8 mouse cellular contexts compared by ENCODE assay signal in genomic region chr2:117249255-117250000, GRCm38 (mm10). TPM values are rescaled to one million over a fixed set of nuclear protein-coding genes. Genes with fewer than 3 reads are reported as not detected.
DNase-seq lines count a peak whose midpoint lies in the region; ATAC-seq and TF ChIP-seq lines count a peak whose summit lies in the region.

Gene Fam98b, plus strand, starts transcription at chr2:117249739.

- H3K9ac ChIP-seq in embryonic facial prominence, embryonic 14.5 days (ENCODE audit: low read depth, low read length): peak within 1 kb of the TSS; percentile 93
- peak within 1 kb of the TSS; percentile 89 for H3K9ac ChIP-seq in heart, adult 2 months (ENCODE audit: low read depth, low read length)
- peak within 1 kb of the TSS; percentile 94 for H3K9ac ChIP-seq in limb, embryonic 13.5 days
- peak within 1 kb of the TSS; percentile 83 for H3K9ac ChIP-seq in midbrain, embryonic 16.5 days (ENCODE audit: low read depth, low read length)

- peaks cover 7% of the 10 kb centered on the region for H3K79me2 ChIP-seq in heart, adult 2 months (replicated peaks; ENCODE audit: control insufficient read depth, insufficient read depth, low read length)

- intact Hi-C loops in heart, adult 2 months (cut with DNase I): no loop called here

- DNase-seq in 3T3-L1 (ENCODE audit: low read depth, low spot score): peak; percentile 96
- DNase-seq in adrenal gland, postnatal 4 days (ENCODE audit: low spot score in 2 of 2): peak; percentile 74 to 83
- DNase-seq in embryonic facial prominence, embryonic 14.5 days (ENCODE audit: low spot score): peak; percentile 94
- DNase-seq in heart, adult 2 months: peak; percentile 89 to 91
- DNase-seq in kidney, adult 8-10 months: peak; percentile 79 to 92
- DNase-seq in spleen, postnatal 10 days (ENCODE audit: low spot score in 2 of 2): peak; percentile 81 to 87

- no peaks in the 10 kb centered on the region for H3K36me3 ChIP-seq in embryonic facial prominence, embryonic 14.5 days (ENCODE audit: control insufficient read depth, insufficient read depth, low read length)
- no peaks in the 10 kb centered on the region; the same call in 1 of the 2 replicates for H3K36me3 ChIP-seq in heart, adult 2 months (ENCODE audit: control insufficient read depth, insufficient read depth, low read length)
- no peaks in the 10 kb centered on the region for H3K36me3 ChIP-seq in limb, embryonic 13.5 days
- H3K36me3 ChIP-seq in midbrain, embryonic 16.5 days (ENCODE audit: control insufficient read depth, insufficient read depth, low read length): no peaks in the 10 kb centered on the region

- peak; percentile 74 for TF ChIP-seq CTCF in heart, adult 2 months (IDR thresholded peaks at IDR 0.05)

- H3K4me3 ChIP-seq in embryonic facial prominence, embryonic 14.5 days (ENCODE audit: low read depth, low read length): peak within 1 kb of the TSS; percentile 91
- peak within 1 kb of the TSS; percentile 81 for H3K4me3 ChIP-seq in heart, adult 2 months
- peak within 1 kb of the TSS; percentile 89 for H3K4me3 ChIP-seq in limb, embryonic 13.5 days
- H3K4me3 ChIP-seq in midbrain, embryonic 16.5 days (ENCODE audit: low read depth, low read length): peak within 1 kb of the TSS; percentile 74

- H3K4me1 ChIP-seq in embryonic facial prominence, embryonic 14.5 days (ENCODE audit: control insufficient read depth, insufficient read depth, low read length): peaks cover 8% of the 10 kb centered on the region
- peaks cover 3% of the 10 kb centered on the region for H3K4me1 ChIP-seq in heart, adult 2 months (ENCODE audit: control insufficient read depth, insufficient read depth, low read length)
- peaks cover 14% of the 10 kb centered on the region for H3K4me1 ChIP-seq in limb, embryonic 13.5 days
- H3K4me1 ChIP-seq in midbrain, embryonic 16.5 days (ENCODE audit: control insufficient read depth, insufficient read depth, low read length): peaks cover 21% of the 10 kb centered on the region

- peak within 1 kb of the TSS; percentile 88 for H3K4me2 ChIP-seq in embryonic facial prominence, embryonic 14.5 days (ENCODE audit: low read depth, low read length)
- H3K4me2 ChIP-seq in limb, embryonic 13.5 days (replicated peaks): peak within 1 kb of the TSS; percentile 89
- H3K4me2 ChIP-seq in midbrain, embryonic 16.5 days (ENCODE audit: low read length): peak within 1 kb of the TSS; percentile 91

- no peak for TF ChIP-seq EP300 in heart, adult 2 months (IDR thresholded peaks at IDR 0.05; ENCODE audit: insufficient read depth, low read depth, low read length)

- no peaks in the 10 kb centered on the region for H3K27me3 ChIP-seq in embryonic facial prominence, embryonic 14.5 days (replicated peaks; ENCODE audit: control insufficient read depth, insufficient read depth, low read length)
- H3K27me3 ChIP-seq in heart, adult 2 months (ENCODE audit: control insufficient read depth, insufficient read depth, low read length): no peaks in the 10 kb centered on the region
- no peaks in the 10 kb centered on the region for H3K27me3 ChIP-seq in limb, embryonic 13.5 days
- no peaks in the 10 kb centered on the region for H3K27me3 ChIP-seq in midbrain, embryonic 16.5 days (ENCODE audit: control insufficient read depth, insufficient read depth, low read depth, low read length)

- ATAC-seq in embryonic facial prominence, embryonic 14.5 days (ENCODE audit: low read depth): peak; percentile 97
- ATAC-seq in limb, embryonic 13.5 days (ENCODE audit: low FRiP score, low read depth): peak; percentile 95
- peak; percentile 98 for ATAC-seq in midbrain, embryonic 16.5 days

- 0% methylated on average over 18 of the region's 33 CpGs for WGBS in embryonic facial prominence, embryonic 14.5 days
- under 1% methylated on average over 31 of the region's 33 CpGs for WGBS in heart, adult 2 months
- WGBS in limb, embryonic 13.5 days: under 1% methylated on average over 33 of the region's 33 CpGs
- WGBS in midbrain, embryonic 16.5 days: under 1% methylated on average over 33 of the region's 33 CpGs

- no peaks in the 10 kb centered on the region for H3K9me3 ChIP-seq in embryonic facial prominence, embryonic 14.5 days (ENCODE audit: control insufficient read depth, low read length)
- no peaks in the 10 kb centered on the region for H3K9me3 ChIP-seq in limb, embryonic 13.5 days
- no peaks in the 10 kb centered on the region for H3K9me3 ChIP-seq in midbrain, embryonic 16.5 days (replicated peaks; ENCODE audit: control insufficient read depth, low read length, poor library complexity, severe bottlenecking)

- TF ChIP-seq POLR2A in heart, adult 2 months (IDR thresholded peaks at IDR 0.05; ENCODE audit: insufficient read depth, low read depth, low read length): peak; percentile 64; the same call in 1 of the 2 replicates

- peak within 1 kb of the TSS; percentile 90 for H3K27ac ChIP-seq in embryonic facial prominence, embryonic 14.5 days (replicated peaks; ENCODE audit: low read depth, low read length)
- peak within 1 kb of the TSS; percentile 90 for H3K27ac ChIP-seq in heart, adult 2 months
- H3K27ac ChIP-seq in limb, embryonic 13.5 days: peak within 1 kb of the TSS; percentile 87
- H3K27ac ChIP-seq in midbrain, embryonic 16.5 days (ENCODE audit: low read length): peak within 1 kb of the TSS; percentile 89

RNA-seq across cellular contexts. Expression of gene Fam98b, which starts in this region (rescaled TPM):
- 10 to 100 TPM; 43.9 to 48.5 TPM for total RNA-seq in adrenal gland, postnatal 4 days (2021)
- 9.9 and 10.0 TPM in 2 replicates for polyA plus RNA-seq in embryonic facial prominence, embryonic 14.5 days (2014; fragmentation: Nextera tagmentation; extraction: Ambion mirVana)
- 10 to 100 TPM; 21.5 to 22.2 TPM for total RNA-seq in heart, adult 2 months (2021)
- polyA plus RNA-seq in heart, adult 2 months (2012; rRNA removed): 7.5 and 12.4 TPM in 2 replicates
- 15.2 and 15.5 TPM in 2 replicates for polyA plus RNA-seq in limb, embryonic 13.5 days (2015; fragmentation: Nextera tagmentation; extraction: Ambion mirVana)
- polyA plus RNA-seq in midbrain, embryonic 16.5 days (2015; fragmentation: Nextera tagmentation; extraction: Ambion mirVana): 9.6 and 11.8 TPM in 2 replicates

Comparison
In these comparisons a context has a peak if more than half of its experiments do, and no peak if none do; other contexts are left out.
1. Peak in every context shown above with its lines: DNase-seq, ATAC-seq, H3K4me3 ChIP-seq and H3K27ac ChIP-seq.